Mouse (Mus musculus): ENCODE results near the gene Nav2. TPM values are rescaled to one million over a fixed set of nuclear protein-coding genes. Genes with fewer than 3 reads are reported as not detected.

Gene Nav2
- polyA plus RNA-seq, 1 experiment, result 0.01 TPM

GRCm38 (mm10) chr7:49457398-49457797 lies 548.9 kb downstream of the Nav2 start:
- TF ChIP-seq GATA1 (IDR thresholded peaks at IDR 0.05; ENCODE audit: low read length), result no peak

GRCm38 (mm10) chr7:49457890-49458289 lies 549.4 kb downstream of the Nav2 start:
- TF ChIP-seq GATA1 (IDR thresholded peaks at IDR 0.05; ENCODE audit: low read length), result no peak

GRCm38 (mm10) chr7:49462328-49462811 lies 553.9 kb downstream of the Nav2 start:
- TF ChIP-seq GATA1 (IDR thresholded peaks at IDR 0.05; ENCODE audit: low read length), result no peak

GRCm38 (mm10) chr7:49467861-49468260 lies 559.3 kb downstream of the Nav2 start:
- no peak for TF ChIP-seq GATA1 (IDR thresholded peaks at IDR 0.05; ENCODE audit: low read length)

- TF ChIP-seq GATA1 (IDR thresholded peaks at IDR 0.05; ENCODE audit: low read length), result no peak
Observed at GRCm38 (mm10) chr7:49468492-49469205, 560.1 kb downstream of the Nav2 start.

- no peak for TF ChIP-seq GATA1 (IDR thresholded peaks at IDR 0.05; ENCODE audit: low read length)
Observed at GRCm38 (mm10) chr7:49471278-49471677, 562.8 kb downstream of the Nav2 start.

- TF ChIP-seq GATA1 (IDR thresholded peaks at IDR 0.05; ENCODE audit: low read length), result no peak
Observed at GRCm38 (mm10) chr7:49475282-49475681, 566.8 kb downstream of the Nav2 start.

GRCm38 (mm10) chr7:49476163-49476562 lies 567.6 kb downstream of the Nav2 start:
- no peak for TF ChIP-seq GATA1 (IDR thresholded peaks at IDR 0.05; ENCODE audit: low read length)

- TF ChIP-seq GATA1 (IDR thresholded peaks at IDR 0.05; ENCODE audit: low read length), result no peak
Observed at GRCm38 (mm10) chr7:49476666-49477065, 568.1 kb downstream of the Nav2 start.

- TF ChIP-seq GATA1 (IDR thresholded peaks at IDR 0.05; ENCODE audit: low read length), result no peak
Observed at GRCm38 (mm10) chr7:49477076-49477975, 568.8 kb downstream of the Nav2 start.

- no peak for TF ChIP-seq GATA1 (IDR thresholded peaks at IDR 0.05; ENCODE audit: low read length)
Observed at GRCm38 (mm10) chr7:49477976-49478349, 569.4 kb downstream of the Nav2 start.

- TF ChIP-seq GATA1 (IDR thresholded peaks at IDR 0.05; ENCODE audit: low read length), result no peak
Observed at GRCm38 (mm10) chr7:49478886-49479285, 570.4 kb downstream of the Nav2 start.

- TF ChIP-seq GATA1 (IDR thresholded peaks at IDR 0.05; ENCODE audit: low read length), result no peak
Observed at GRCm38 (mm10) chr7:49480962-49481361, 572.4 kb downstream of the Nav2 start.

GRCm38 (mm10) chr7:49484036-49484744 lies 575.7 kb downstream of the Nav2 start:
- TF ChIP-seq GATA1 (IDR thresholded peaks at IDR 0.05; ENCODE audit: low read length), result no peak

- TF ChIP-seq GATA1 (IDR thresholded peaks at IDR 0.05; ENCODE audit: low read length), result no peak
Observed at GRCm38 (mm10) chr7:49485292-49485847, 576.9 kb downstream of the Nav2 start.

Data from G1E-ER4 (cell line).